Mouse (Mus musculus) lung, embryonic 14.5 days (tissue): ENCODE data around the gene Lclat1. TPM values are rescaled to one million over a fixed set of nuclear protein-coding genes. Genes with fewer than 3 reads are reported as not detected.
A peak's percentile ranks its signal among the peaks of the same experiment; 100 is the strongest.

Source experiments
- ATAC-seq: fragments of 200-750 bp; cut with Nextera tagmentation; 2 replicates; pipeline ENCODE4 v1.8.0; 2017; ENCODE audit warnings: mild to moderate bottlenecking, moderate TSS enrichment, moderate library complexity; ENCODE audit not compliant: insufficient read depth
- DNase-seq: peaks from one replicate; pipeline ENCODE4 v3.0.0-alpha.2; 2015
- H3K27ac ChIP-seq: fragments of 300-500 bp; sonication (generic); 2 replicates; pipeline ENCODE4 v1.5.1; 2014; ENCODE audit warnings: low read depth, mild to moderate bottlenecking, moderate library complexity
- H3K27me3 ChIP-seq: fragments of 300-500 bp; sonication (generic); 2 replicates; pipeline ENCODE4 v1.6.1; 2014; ENCODE audit warnings: low read length, control low read depth; ENCODE audit not compliant: insufficient read depth
- H3K36me3 ChIP-seq: fragments of 300-500 bp; sonication (generic); 2 replicates; pipeline ENCODE4 v1.6.1; 2014; ENCODE audit warnings: control low read depth; ENCODE audit not compliant: insufficient read depth
- H3K4me1 ChIP-seq: fragments of 300-500 bp; sonication (generic); 2 replicates; pipeline ENCODE4 v1.6.1; 2014; ENCODE audit warnings: antibody characterized with exemption, control low read depth; ENCODE audit not compliant: insufficient read depth
- H3K4me2 ChIP-seq: fragments of 300-500 bp; sonication (generic); 2 replicates; pipeline ENCODE4 v1.6.1; 2014; ENCODE audit warnings: mild to moderate bottlenecking
- H3K4me3 ChIP-seq: fragments of 300-500 bp; sonication (generic); 2 replicates; pipeline ENCODE4 v1.5.1; 2014; ENCODE audit warnings: low read depth, low read length
- H3K9ac ChIP-seq: fragments of 300-500 bp; sonication (generic); 2 replicates; pipeline ENCODE4 v1.6.1; 2014
- H3K9me3 ChIP-seq: fragments of 300-500 bp; sonication (generic); 2 replicates; pipeline ENCODE4 v1.6.1; 2016; ENCODE audit warnings: low read depth, low read length, control low read depth
- CTCF ChIP-seq: IDR thresholded peaks from 2 replicates; pipeline ENCODE4 v1.5.1; 2016; ENCODE audit warnings: antibody characterized with exemption, low read depth
- WGBS: fragments of 180-500 bp; shearing (Covaris S2); extraction: QIAGEN DNeasy Blood & Tissue Kit; methylation state at CpG from one replicate; pipeline ENCODE4 v1.1.7; 2014; 5-methylcytosine and 5-hydroxymethylcytosine counted together
- polyA plus RNA-seq: library from polyadenylated mRNA; unstranded; fragments of >200 nt; fragmentation: Nextera tagmentation; extraction: Ambion mirVana; gene quantifications from 2 replicates; pipeline ENCODE4 v1.2.1, GENCODE M21; 2014

Gene Lclat1
- polyA plus RNA-seq, 1 experiment from 2014 or later = 23.0 TPM

DNA sequence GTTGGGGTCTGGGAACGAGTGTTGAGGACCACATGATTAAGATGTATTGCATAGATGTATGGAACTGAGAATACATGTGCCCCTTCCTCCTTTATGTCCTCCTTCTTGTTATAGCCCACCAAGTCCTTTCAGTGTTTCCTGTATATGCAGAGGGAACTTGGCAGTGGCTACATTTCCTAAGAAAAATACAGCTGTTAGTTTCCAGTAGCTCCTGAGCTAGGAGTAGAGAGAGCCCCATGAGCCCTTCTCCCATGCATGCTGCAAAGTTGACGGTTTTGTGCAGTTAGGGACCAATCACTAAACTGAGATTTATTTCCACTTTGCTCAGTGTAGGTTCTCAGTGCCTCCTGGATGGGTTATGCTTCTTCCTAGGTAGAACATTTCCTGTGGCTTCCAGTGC is 105.9 kb downstream of the Lclat1 start:
- no peak for TF ChIP-seq CTCF
- no peaks in the 10 kb centered on the region for H3K9me3 ChIP-seq
- peak overlapping the region; percentile 60 for H3K27ac ChIP-seq
- DNase-seq (peak; percentile 52), ATAC-seq (peak; percentile 56)
- H3K27me3 ChIP-seq = no peaks in the 10 kb centered on the region
- no peak overlapping the region for H3K4me3 ChIP-seq
- H3K36me3 ChIP-seq = no peaks in the 10 kb centered on the region
- peaks cover 8% of the 10 kb centered on the region for H3K4me1 ChIP-seq
- WGBS = 31% methylated on average over 2 of the region's 2 CpGs
- no peak overlapping the region for H3K9ac ChIP-seq
- no peak overlapping the region for H3K4me2 ChIP-seq

DNA sequence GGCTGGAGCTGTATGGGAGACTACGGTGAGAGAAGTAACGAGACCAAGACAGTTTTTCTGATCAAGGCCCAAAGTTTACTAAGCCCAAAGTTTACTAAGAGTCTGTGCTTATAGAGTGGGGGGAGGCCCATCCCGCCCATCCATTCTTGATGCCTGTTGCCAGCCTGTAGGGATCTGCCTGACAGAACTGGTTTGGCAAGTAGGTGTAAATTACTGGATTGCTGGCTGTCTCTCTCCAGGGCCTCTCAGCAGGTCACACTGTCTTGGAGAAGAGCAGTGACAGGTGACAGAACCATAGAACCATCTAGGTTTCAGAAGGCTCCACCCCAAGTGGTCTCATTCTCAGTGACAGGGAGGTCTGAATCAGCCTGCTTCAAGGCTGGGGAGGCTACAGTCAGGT is 109.5 kb downstream of the Lclat1 start:
- no peak for TF ChIP-seq CTCF
- Histone ChIP-seq H3K36me3 (no peaks in the 10 kb centered on the region), H3K4me1 (peaks cover 14% of the 10 kb centered on the region), H3K9me3 (no peaks in the 10 kb centered on the region), H3K4me2 (no peak overlapping the region), H3K4me3 (no peak overlapping the region), H3K27ac (no peak overlapping the region), H3K27me3 (no peaks in the 10 kb centered on the region), H3K9ac (no peak overlapping the region)
- ATAC-seq (no peak), DNase-seq (no peak)
- 74% methylated on average over 3 of the region's 3 CpGs for WGBS

- Histone ChIP-seq H3K9me3 (no peaks in the 10 kb centered on the region), H3K4me1 (peaks cover 17% of the 10 kb centered on the region), H3K9ac (no peak overlapping the region), H3K4me2 (no peak overlapping the region), H3K36me3 (no peaks in the 10 kb centered on the region), H3K27me3 (no peaks in the 10 kb centered on the region), H3K4me3 (no peak overlapping the region), H3K27ac (no peak overlapping the region)
- 65% methylated on average over 7 of the region's 7 CpGs for WGBS
- ATAC-seq (no peak), DNase-seq (no peak)
- TF ChIP-seq CTCF = no peak
Observed at GRCm38 (mm10) chr17:73220746-73221145, 113.0 kb downstream of the Lclat1 start.

- Histone ChIP-seq H3K27ac (no peak overlapping the region), H3K4me3 (no peak overlapping the region), H3K4me2 (no peak overlapping the region), H3K27me3 (no peaks in the 10 kb centered on the region), H3K9me3 (no peaks in the 10 kb centered on the region), H3K4me1 (peaks cover 19% of the 10 kb centered on the region), H3K36me3 (no peaks in the 10 kb centered on the region), H3K9ac (no peak overlapping the region)
- TF ChIP-seq CTCF = no peak
- no peak for ATAC-seq
- no peak for DNase-seq
- WGBS = 50% methylated on average over 7 of the region's 7 CpGs
Observed at GRCm38 (mm10) chr17:73222077-73222476, 114.3 kb downstream of the Lclat1 start.

DNA sequence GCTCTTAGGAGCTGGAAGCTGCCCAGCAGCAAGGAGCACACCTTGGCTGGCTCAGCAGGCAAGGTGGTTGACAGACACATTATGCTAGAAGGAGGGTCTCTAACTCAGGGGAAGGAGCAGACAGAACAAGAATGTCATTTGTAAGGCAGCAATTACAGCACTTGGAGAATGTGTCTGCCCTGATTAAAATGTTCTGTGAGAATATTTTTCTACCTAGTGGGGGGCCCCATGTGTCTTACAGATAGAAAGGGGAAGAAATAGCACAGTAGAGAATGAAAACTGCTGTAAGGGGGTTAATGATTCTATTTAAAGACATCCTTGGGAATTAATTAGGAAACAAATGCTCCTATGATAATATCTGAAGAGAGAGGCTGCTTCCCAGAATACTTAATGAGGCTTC is 117.7 kb downstream of the Lclat1 start:
- ATAC-seq (no peak), DNase-seq (no peak)
- Histone ChIP-seq H3K27ac (peak overlapping the region; percentile 54; the same call in 1 of the 2 replicates), H3K36me3 (no peaks in the 10 kb centered on the region), H3K4me2 (no peak overlapping the region), H3K27me3 (no peaks in the 10 kb centered on the region), H3K9ac (no peak overlapping the region), H3K9me3 (no peaks in the 10 kb centered on the region), H3K4me1 (peaks cover 19% of the 10 kb centered on the region), H3K4me3 (no peak overlapping the region)
- no peak for TF ChIP-seq CTCF

DNA sequence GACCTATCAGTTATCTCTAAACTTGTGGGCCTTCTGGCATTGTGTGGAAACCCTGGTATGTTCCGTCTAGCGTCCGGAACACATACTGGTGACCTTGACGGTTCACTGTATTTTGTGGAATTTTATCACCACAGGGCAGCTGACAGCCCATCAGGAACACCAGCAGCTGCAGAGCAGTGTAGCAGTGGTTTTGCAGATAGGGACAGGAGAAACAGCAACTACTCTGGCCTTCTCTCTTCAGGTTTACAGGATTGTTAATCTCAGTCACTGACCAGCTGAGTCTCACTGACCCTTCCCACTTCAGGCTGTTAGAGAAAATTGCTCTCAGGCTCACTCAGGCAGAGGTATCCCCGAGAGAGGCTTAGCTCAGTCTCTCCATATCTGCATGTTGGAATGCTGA is 118.2 kb downstream of the Lclat1 start:
- no peaks in the 10 kb centered on the region for H3K36me3 ChIP-seq
- H3K27ac ChIP-seq = peak overlapping the region; percentile 36; the same call in 1 of the 2 replicates
- no peak overlapping the region for H3K9ac ChIP-seq
- H3K9me3 ChIP-seq = no peaks in the 10 kb centered on the region
- no peaks in the 10 kb centered on the region for H3K27me3 ChIP-seq
- TF ChIP-seq CTCF = no peak
- WGBS = 22% methylated on average over 5 of the region's 5 CpGs
- ATAC-seq = peak; percentile 62
- H3K4me3 ChIP-seq = no peak overlapping the region
- peak; percentile 42 for DNase-seq
- H3K4me1 ChIP-seq = peaks cover 19% of the 10 kb centered on the region
- H3K4me2 ChIP-seq = no peak overlapping the region

GRCm38 (mm10) chr17:73226595-73226994 is 118.8 kb downstream of the Lclat1 start:
- H3K36me3 ChIP-seq = no peaks in the 10 kb centered on the region
- ATAC-seq (no peak), DNase-seq (no peak)
- 89% methylated on average over 2 of the region's 2 CpGs for WGBS
- no peak overlapping the region for H3K4me3 ChIP-seq
- peak overlapping the region; percentile 3; the same call in 1 of the 2 replicates for H3K27ac ChIP-seq
- H3K4me2 ChIP-seq = no peak overlapping the region
- peaks cover 19% of the 10 kb centered on the region for H3K4me1 ChIP-seq
- no peaks in the 10 kb centered on the region for H3K9me3 ChIP-seq
- H3K9ac ChIP-seq = no peak overlapping the region
- no peak for TF ChIP-seq CTCF
- H3K27me3 ChIP-seq = no peaks in the 10 kb centered on the region

GRCm38 (mm10) chr17:73227361-73227760 is 119.6 kb downstream of the Lclat1 start:
- Histone ChIP-seq H3K9ac (no peak overlapping the region), H3K4me2 (no peak overlapping the region), H3K27ac (no peak overlapping the region), H3K4me1 (peaks cover 14% of the 10 kb centered on the region), H3K27me3 (no peaks in the 10 kb centered on the region), H3K9me3 (no peaks in the 10 kb centered on the region), H3K4me3 (no peak overlapping the region), H3K36me3 (no peaks in the 10 kb centered on the region)
- ATAC-seq = no peak
- no peak for DNase-seq
- 80% methylated on average over 3 of the region's 3 CpGs for WGBS
- no peak for TF ChIP-seq CTCF
